Mouse (Mus musculus) spleen, adult 2 months (tissue): ENCODE data around the gene Bcl3. TPM values are rescaled to one million over a fixed set of nuclear protein-coding genes. Genes with fewer than 3 reads are reported as not detected.

Experiments used
- DNase-seq, 2 experiments: peaks; one replicate each; pipeline versions ENCODE4 v3.0.0 to v3.0.0-alpha.2; 2012 to 2021; ENCODE audit warnings: low spot score in 2 of 2, low read depth in 1 of 2
- H3K27ac ChIP-seq: fragments of 200-500 bp; 2 replicates; pipeline ENCODE4 v1.5.1; 2012; ENCODE audit warnings: low read length, inconsistent platforms; ENCODE audit not compliant: insufficient read depth
- H3K27me3 ChIP-seq: fragments of 200-500 bp; 2 replicates; pipeline ENCODE4 v1.6.1; 2012; ENCODE audit warnings: mild to moderate bottlenecking, moderate library complexity, low read length, inconsistent platforms; ENCODE audit not compliant: control insufficient read depth, insufficient read depth
- H3K36me3 ChIP-seq: fragments of 200-500 bp; 2 replicates; pipeline ENCODE4 v1.6.1; 2012; ENCODE audit warnings: mild to moderate bottlenecking, low read length, inconsistent platforms; ENCODE audit not compliant: control insufficient read depth, insufficient read depth
- H3K4me1 ChIP-seq: fragments of 200-500 bp; 2 replicates; pipeline ENCODE4 v1.6.1; 2011; ENCODE audit warnings: inconsistent platforms; ENCODE audit not compliant: control insufficient read depth, insufficient read depth, insufficient read length
- H3K4me3 ChIP-seq: fragments of 200-500 bp; 2 replicates; pipeline ENCODE4 v1.5.1; 2011; ENCODE audit warnings: mild to moderate bottlenecking, inconsistent platforms; ENCODE audit not compliant: insufficient read depth, insufficient read length; ENCODE audit errors: extremely low read depth
- CTCF ChIP-seq: fragments of 200-500 bp; IDR thresholded peaks from 2 replicates; pipeline ENCODE4 v1.5.1; 2011; ENCODE audit warnings: mild to moderate bottlenecking, inconsistent platforms; ENCODE audit not compliant: insufficient read depth, insufficient read length, insufficient replicate concordance; ENCODE audit errors: extremely low read depth
- POLR2A ChIP-seq: fragments of 200-500 bp; IDR thresholded peaks from 2 replicates; pipeline ENCODE4 v1.6.1; 2011; ENCODE audit warnings: low read depth, low read length, inconsistent platforms
- WGBS: fragments of 180-500 bp; shearing (Covaris S2); methylation state at CpG from one replicate; pipeline ENCODE4 v1.1.7; 2018; 5-methylcytosine and 5-hydroxymethylcytosine counted together
- polyA plus RNA-seq: library from polyadenylated mRNA; depleted of rRNA; stranded (reverse); fragments of >200 nt; gene quantifications from 2 replicates; pipeline ENCODE4 v1.2.3, GENCODE M21; 2012

Bcl3 gene
- polyA plus RNA-seq, 1 experiment = 102 TPM

DNA sequence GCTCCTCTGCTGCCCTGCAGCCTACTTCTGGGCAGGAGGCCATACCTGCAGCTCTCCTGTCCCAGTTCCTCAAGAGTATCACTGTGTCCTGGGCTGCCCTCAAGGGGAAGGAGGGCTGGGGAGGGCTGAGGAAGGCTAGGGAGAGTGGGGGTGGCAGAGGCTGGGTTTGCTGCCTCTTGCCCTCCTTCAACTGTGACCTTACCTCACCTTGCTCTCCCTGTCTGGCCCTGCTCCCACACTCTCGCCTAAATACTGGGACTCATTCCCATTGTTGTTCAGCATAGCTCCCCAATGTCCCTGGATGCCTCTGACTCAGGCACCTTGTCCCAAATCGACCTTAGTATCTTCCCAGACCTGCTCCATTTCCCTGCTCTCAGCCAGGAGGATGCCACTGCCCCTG is 41.7 kb upstream of the Bcl3 start:
- no peaks in the 10 kb centered on the region; the same call in 1 of the 2 replicates for H3K4me1 ChIP-seq
- TF ChIP-seq CTCF (no peak), POLR2A (no peak)
- H3K4me3 ChIP-seq = no peak overlapping the region
- WGBS = 68% methylated on average over 2 of the region's 2 CpGs
- H3K36me3 ChIP-seq = no peaks in the 10 kb centered on the region
- DNase-seq = no peak
- H3K27me3 ChIP-seq = no peaks in the 10 kb centered on the region
- H3K27ac ChIP-seq = no peak overlapping the region

DNA sequence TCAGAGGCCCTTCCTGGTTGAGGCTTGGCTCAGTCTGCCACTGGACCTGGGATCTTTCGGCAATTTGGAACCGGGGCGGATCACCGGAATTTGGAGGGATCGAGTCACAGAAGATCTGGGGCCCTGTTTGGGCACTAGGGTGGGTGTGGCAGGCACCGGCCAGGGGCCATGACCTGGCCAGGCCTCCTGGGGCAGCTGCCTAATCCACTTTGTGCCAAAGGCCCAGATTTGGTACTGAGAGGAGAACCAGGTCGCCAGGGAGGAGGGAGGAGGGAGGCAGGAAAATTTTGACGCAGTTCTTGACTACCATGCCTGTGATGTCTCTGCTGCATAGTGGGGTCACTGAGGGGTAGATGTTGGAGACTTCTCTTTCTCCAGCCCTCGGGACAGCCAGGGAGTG is 38.6 kb upstream of the Bcl3 start, which contains the start of gene Ceacam16:
Gene Ceacam16 (minus strand): TSS at position 101 of the 400 bp plus-strand sequence.
- TF ChIP-seq POLR2A (no peak), CTCF (no peak)
- Histone ChIP-seq H3K4me3 (no peak within 1 kb of the TSS), H3K4me1 (no peaks in the 10 kb centered on the region; the same call in 1 of the 2 replicates), H3K36me3 (no peaks in the 10 kb centered on the region), H3K27me3 (no peaks in the 10 kb centered on the region), H3K27ac (no peak within 1 kb of the TSS)
- 91% methylated on average over 9 of the region's 9 CpGs for WGBS
- DNase-seq = no peak

DNA sequence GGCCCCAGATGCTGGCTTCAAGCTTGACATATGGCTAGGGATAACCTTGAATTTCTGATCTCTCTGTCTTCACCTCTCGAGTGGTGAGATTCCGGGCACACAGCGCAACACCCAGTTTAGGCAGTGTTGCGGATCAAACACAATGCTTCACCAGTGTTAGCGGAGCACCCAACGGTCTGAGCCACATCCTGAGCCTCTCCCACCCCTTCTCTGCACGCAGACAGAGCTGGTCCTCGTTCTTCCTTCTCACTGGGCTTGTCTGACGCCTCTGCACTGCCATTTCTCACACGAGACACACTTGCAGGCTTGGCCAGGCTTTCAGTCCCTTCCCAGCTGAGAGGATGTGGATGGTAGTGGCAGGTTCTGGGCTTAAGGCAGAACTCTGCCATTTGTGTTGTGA is 37.2 kb upstream of the Bcl3 start:
- Histone ChIP-seq H3K4me3 (no peak overlapping the region), H3K27me3 (no peaks in the 10 kb centered on the region), H3K27ac (no peak overlapping the region), H3K36me3 (no peaks in the 10 kb centered on the region), H3K4me1 (no peaks in the 10 kb centered on the region; the same call in 1 of the 2 replicates)
- DNase-seq = no peak
- TF ChIP-seq POLR2A = no peak
- TF ChIP-seq CTCF = no peak
- WGBS = 42% methylated on average over 10 of the region's 10 CpGs

DNA sequence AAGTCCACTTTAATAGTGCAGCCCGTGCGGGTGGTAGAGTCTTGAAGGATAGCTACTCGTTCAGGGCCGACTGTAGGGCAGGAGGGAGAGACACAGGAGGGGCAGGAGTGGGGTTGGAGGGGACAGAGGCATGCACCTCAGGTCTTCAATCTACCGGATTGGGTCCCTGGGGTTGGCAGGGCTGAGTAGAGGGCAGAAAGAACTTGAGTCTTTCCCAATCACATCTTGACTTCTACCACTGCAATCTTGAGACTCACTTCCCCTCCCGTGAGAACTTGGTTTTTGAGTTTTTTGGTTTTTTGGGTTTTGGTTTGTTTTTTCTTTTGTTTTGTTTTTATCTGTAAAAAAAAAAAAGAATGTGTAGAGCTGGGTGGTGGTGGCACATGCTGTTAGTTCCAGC is 33.7 kb upstream of the Bcl3 start:
- peaks cover 5% of the 10 kb centered on the region; the same call in 1 of the 2 replicates for H3K4me1 ChIP-seq
- TF ChIP-seq CTCF (no peak), POLR2A (no peak)
- H3K27ac ChIP-seq = no peak overlapping the region
- DNase-seq = no peak
- peaks cover 3% of the 10 kb centered on the region for H3K27me3 ChIP-seq
- WGBS = 82% methylated on average over 6 of the region's 6 CpGs
- H3K36me3 ChIP-seq = no peaks in the 10 kb centered on the region
- H3K4me3 ChIP-seq = no peak overlapping the region

- no peak overlapping the region for H3K4me3 ChIP-seq
- no peak for DNase-seq
- no peaks in the 10 kb centered on the region for H3K36me3 ChIP-seq
- no peak overlapping the region for H3K27ac ChIP-seq
- peaks cover 5% of the 10 kb centered on the region; the same call in 1 of the 2 replicates for H3K4me1 ChIP-seq
- TF ChIP-seq CTCF (no peak), POLR2A (no peak)
- WGBS = 47% methylated on average over 5 of the region's 5 CpGs
- peaks cover 3% of the 10 kb centered on the region for H3K27me3 ChIP-seq
These were observed 33.1 kb upstream of the Bcl3 start for GRCm38 (mm10) chr7:19855663-19856062.

GRCm38 (mm10) chr7:19853526-19853925 is 31.0 kb upstream of the Bcl3 start:
- TF ChIP-seq POLR2A (no peak), CTCF (no peak)

DNA sequence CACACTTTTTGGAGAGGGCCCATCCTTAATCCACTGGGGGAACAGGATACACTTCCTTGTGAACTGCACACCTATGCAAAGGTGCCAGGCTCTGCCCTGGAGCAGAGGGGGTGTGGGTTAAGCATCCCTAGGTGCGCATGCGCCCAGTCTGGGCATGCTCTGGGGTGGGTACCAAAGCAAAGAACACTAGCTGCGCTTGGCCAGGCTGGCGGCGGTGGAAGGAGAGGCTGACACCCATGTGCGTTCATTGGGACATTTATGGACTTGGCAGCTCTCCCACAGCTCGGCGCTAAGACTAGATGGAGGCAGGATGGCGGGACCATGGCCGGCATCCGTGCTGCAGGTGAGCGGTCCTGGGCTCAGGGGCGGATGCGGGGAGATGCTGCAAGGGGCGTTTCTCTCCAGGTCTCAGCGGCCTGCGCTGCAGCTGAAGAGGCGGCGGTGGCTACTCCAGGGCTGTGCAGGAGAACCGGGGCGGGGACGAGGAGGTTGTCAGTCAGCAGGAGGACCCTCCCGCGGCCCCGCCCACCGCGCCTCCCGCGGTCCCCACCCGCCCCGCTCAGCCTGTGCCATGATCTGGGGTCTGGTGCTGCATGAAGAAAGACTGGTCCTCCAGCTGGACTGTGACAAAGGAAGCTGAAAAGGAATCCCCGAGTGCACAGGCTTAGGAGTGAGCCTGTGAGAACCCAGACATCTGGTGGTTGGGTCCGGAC is 29.4 kb upstream of the Bcl3 start, which contains the start of gene Gm19345:
Gene Gm19345 (plus strand): TSS at position 146 of the 713 bp plus-strand sequence.
- DNase-seq = no peak
- no peak within 1 kb of the TSS for H3K27ac ChIP-seq
- 9% methylated on average over 33 of the region's 33 CpGs for WGBS
- TF ChIP-seq POLR2A = no peak
- TF ChIP-seq CTCF = no peak
- no peak within 1 kb of the TSS for H3K4me3 ChIP-seq
- H3K4me1 ChIP-seq = peaks cover 5% of the 10 kb centered on the region; the same call in 1 of the 2 replicates
- H3K36me3 ChIP-seq = no peaks in the 10 kb centered on the region
- peaks cover 3% of the 10 kb centered on the region for H3K27me3 ChIP-seq

More at GRCm38 (mm10) chr7:19853526-19853925, 31.0 kb upstream of the Bcl3 start:
- no peak overlapping the region for H3K27ac ChIP-seq
- H3K4me1 ChIP-seq = peaks cover 5% of the 10 kb centered on the region; the same call in 1 of the 2 replicates
- DNase-seq = no peak
- WGBS = 96% methylated on average over 20 of the region's 20 CpGs
- H3K27me3 ChIP-seq = peaks cover 3% of the 10 kb centered on the region
- H3K36me3 ChIP-seq = no peaks in the 10 kb centered on the region
- no peak overlapping the region for H3K4me3 ChIP-seq
